ENCODE assay signal across 8 mouse cellular contexts in genomic region chr10:77581408-77582284, GRCm38 (mm10). TPM values are rescaled to one million over a fixed set of nuclear protein-coding genes. Genes with fewer than 3 reads are reported as not detected.
DNase-seq lines count a peak whose midpoint lies in the region; ATAC-seq and TF ChIP-seq lines count a peak whose summit lies in the region.

TSS of gene Pttg1ip (plus strand) at chr10:77581720.

- 0 out of 2 replicates have a peak, but pooled peaks cover 6% of the 10 kb centered on the region for H3K36me3 ChIP-seq in heart, embryonic 12.5 days
- H3K36me3 ChIP-seq in kidney, postnatal 0 days (ENCODE audit: insufficient read depth, low read length), result 0 out of 2 replicates have a peak, but pooled peaks cover 4% of the 10 kb centered on the region
- peaks cover 2% of the 10 kb centered on the region; the same call in 1 of the 2 replicates for H3K36me3 ChIP-seq in liver, embryonic 11.5 days (ENCODE audit: control insufficient read depth, insufficient read depth, low read length)
- no peaks in the 10 kb centered on the region; the same call in 1 of the 2 replicates for H3K36me3 ChIP-seq in stomach, embryonic 14.5 days (ENCODE audit: control insufficient read depth, insufficient read depth, low read length)

- H3K4me1 ChIP-seq in heart, embryonic 12.5 days (replicated peaks), result peaks cover 27% of the 10 kb centered on the region
- peaks cover 21% of the 10 kb centered on the region; the same call in 1 of the 2 replicates for H3K4me1 ChIP-seq in kidney, postnatal 0 days (replicated peaks; ENCODE audit: insufficient read depth, low read length)
- peaks cover 30% of the 10 kb centered on the region for H3K4me1 ChIP-seq in liver, embryonic 11.5 days (replicated peaks; ENCODE audit: control insufficient read depth, insufficient read depth, low read length)
- 0 out of 2 replicates have a peak, but pooled peaks cover 5% of the 10 kb centered on the region for H3K4me1 ChIP-seq in stomach, embryonic 14.5 days (ENCODE audit: control insufficient read depth, insufficient read depth, low read length)

- ATAC-seq in erythroid progenitor cell, adult 5-6 weeks (replicated peaks; ENCODE audit: low FRiP score, poor library complexity, severe bottlenecking), result peak; percentile 93
- peak; percentile 95 for ATAC-seq in heart, embryonic 12.5 days (ENCODE audit: insufficient number of reproducible peaks, low FRiP score)
- peak; percentile 91 for ATAC-seq in kidney, postnatal 0 days (replicated peaks; ENCODE audit: low FRiP score, low read depth)
- ATAC-seq in liver, embryonic 11.5 days (replicated peaks; ENCODE audit: low FRiP score), result peak; percentile 93
- ATAC-seq in stomach, embryonic 14.5 days (ENCODE audit: insufficient number of reproducible peaks, insufficient read depth, low FRiP score, low read depth), result peak; percentile 97

- peak within 1 kb of the TSS; percentile 88 for H3K9ac ChIP-seq in heart, embryonic 12.5 days
- peak within 1 kb of the TSS; percentile 85 for H3K9ac ChIP-seq in kidney, postnatal 0 days (ENCODE audit: low read depth, low read length)
- H3K9ac ChIP-seq in liver, embryonic 11.5 days (ENCODE audit: low read depth, low read length), result peak within 1 kb of the TSS; percentile 64
- peak within 1 kb of the TSS; percentile 79 for H3K9ac ChIP-seq in stomach, embryonic 14.5 days (replicated peaks; ENCODE audit: low read depth, low read length)

- no peak for TF ChIP-seq CTCF in kidney, postnatal 0 days (IDR thresholded peaks at IDR 0.05; ENCODE audit: low read depth)

- peak within 1 kb of the TSS; percentile 89 for H3K27ac ChIP-seq in heart, embryonic 12.5 days (ENCODE audit: poor library complexity, severe bottlenecking)
- H3K27ac ChIP-seq in kidney, postnatal 0 days, result peak within 1 kb of the TSS; percentile 97
- peak within 1 kb of the TSS; percentile 85 for H3K27ac ChIP-seq in liver, embryonic 11.5 days (ENCODE audit: low read depth, low read length)
- H3K27ac ChIP-seq in stomach, embryonic 14.5 days (ENCODE audit: low read length), result peak within 1 kb of the TSS; percentile 91

- no peaks in the 10 kb centered on the region for H3K27me3 ChIP-seq in heart, embryonic 12.5 days (replicated peaks)
- H3K27me3 ChIP-seq in kidney, postnatal 0 days (ENCODE audit: insufficient read depth, low read length), result no peaks in the 10 kb centered on the region
- H3K27me3 ChIP-seq in liver, embryonic 11.5 days (replicated peaks; ENCODE audit: control insufficient read depth, insufficient read depth, low read length), result no peaks in the 10 kb centered on the region
- H3K27me3 ChIP-seq in stomach, embryonic 14.5 days (ENCODE audit: control insufficient read depth, insufficient read depth, low read length), result no peaks in the 10 kb centered on the region

- under 1% methylated on average over 64 of the region's 64 CpGs for WGBS in heart, embryonic 12.5 days
- under 1% methylated on average over 64 of the region's 64 CpGs for WGBS in kidney, postnatal 0 days
- under 1% methylated on average over 64 of the region's 64 CpGs for WGBS in liver, embryonic 11.5 days
- under 1% methylated on average over 64 of the region's 64 CpGs for WGBS in stomach, embryonic 14.5 days

- peak; percentile 99 for DNase-seq in CD4-positive helper T cell, adult 2 months (ENCODE audit: low read depth, low spot score)
- DNase-seq in brain, embryonic 18.5 days (ENCODE audit: low read depth, low spot score), result peak; percentile 94
- DNase-seq in kidney, postnatal 0 days (ENCODE audit: low spot score), result peak; percentile 100
- DNase-seq in liver, embryonic 11.5 days (ENCODE audit: low spot score), result peak; percentile 92
- peak; percentile 99 for DNase-seq in naive thymus-derived CD4-positive, alpha-beta T cell, adult 2 months (ENCODE audit: low read depth)

- no peaks in the 10 kb centered on the region for H3K9me3 ChIP-seq in heart, embryonic 12.5 days (replicated peaks)
- no peaks in the 10 kb centered on the region for H3K9me3 ChIP-seq in kidney, postnatal 0 days (replicated peaks; ENCODE audit: low read length)
- no peaks in the 10 kb centered on the region for H3K9me3 ChIP-seq in liver, embryonic 11.5 days (ENCODE audit: control insufficient read depth, low read length)
- H3K9me3 ChIP-seq in stomach, embryonic 14.5 days (ENCODE audit: control insufficient read depth, low read depth, low read length), result no peaks in the 10 kb centered on the region

- H3K4me2 ChIP-seq in heart, embryonic 12.5 days, result peak within 1 kb of the TSS; percentile 84
- peak within 1 kb of the TSS; percentile 85 for H3K4me2 ChIP-seq in kidney, postnatal 0 days (ENCODE audit: low read length)
- H3K4me2 ChIP-seq in liver, embryonic 11.5 days, result peak within 1 kb of the TSS; percentile 72
- H3K4me2 ChIP-seq in stomach, embryonic 14.5 days (replicated peaks; ENCODE audit: low read depth, low read length), result peak within 1 kb of the TSS; percentile 82

- H3K4me3 ChIP-seq in heart, embryonic 12.5 days, result peak within 1 kb of the TSS; percentile 84
- peak within 1 kb of the TSS; percentile 75 for H3K4me3 ChIP-seq in kidney, postnatal 0 days (replicated peaks; ENCODE audit: low read depth, low read length)
- peak within 1 kb of the TSS; percentile 64 for H3K4me3 ChIP-seq in liver, embryonic 11.5 days (ENCODE audit: low read depth, low read length)
- peak within 1 kb of the TSS; percentile 85 for H3K4me3 ChIP-seq in stomach, embryonic 14.5 days (ENCODE audit: low read depth, low read length)

RNA-seq across cellular contexts. Expression of gene Pttg1ip, which starts in this region (rescaled TPM):
- total RNA-seq in erythroid progenitor cell, adult 5-6 weeks (2015; ENCODE audit: low replicate concordance), result 62.5 and 73.9 TPM in 2 replicates
- total RNA-seq in erythroid progenitor cell, adult 5-6 weeks (2017; ENCODE audit: low replicate concordance), result 34.0 and 59.3 TPM in 2 replicates
- polyA plus RNA-seq in heart, embryonic 12.5 days (2016; fragmentation: Nextera tagmentation; extraction: Ambion mirVana), result 103 and 104 TPM in 2 replicates
- 210 and 216 TPM in 2 replicates for polyA plus RNA-seq in kidney, postnatal 0 days (2015; fragmentation: Nextera tagmentation; extraction: Ambion mirVana)
- polyA plus RNA-seq in liver, embryonic 11.5 days (2014; fragmentation: Nextera tagmentation; extraction: Ambion mirVana), result 94.0 and 99.7 TPM in 2 replicates
- 198 and 200 TPM in 2 replicates for polyA plus RNA-seq in stomach, embryonic 14.5 days (2014; fragmentation: Nextera tagmentation; extraction: Ambion mirVana)

Comparison
In these comparisons a context has a peak if more than half of its experiments do, and no peak if none do; other contexts are left out.
1. Peak in every context shown above with its lines: DNase-seq, ATAC-seq, H3K4me3 ChIP-seq and H3K27ac ChIP-seq.